Mouse (Mus musculus): ENCODE measurements at regions not wholly inside any gene's neighbourhood (a gene's known extent, or its start where the extent isn't known, plus 50 kb on each side); places are given as distances from the start of the nearest gene placed in this dataset.

DNA sequence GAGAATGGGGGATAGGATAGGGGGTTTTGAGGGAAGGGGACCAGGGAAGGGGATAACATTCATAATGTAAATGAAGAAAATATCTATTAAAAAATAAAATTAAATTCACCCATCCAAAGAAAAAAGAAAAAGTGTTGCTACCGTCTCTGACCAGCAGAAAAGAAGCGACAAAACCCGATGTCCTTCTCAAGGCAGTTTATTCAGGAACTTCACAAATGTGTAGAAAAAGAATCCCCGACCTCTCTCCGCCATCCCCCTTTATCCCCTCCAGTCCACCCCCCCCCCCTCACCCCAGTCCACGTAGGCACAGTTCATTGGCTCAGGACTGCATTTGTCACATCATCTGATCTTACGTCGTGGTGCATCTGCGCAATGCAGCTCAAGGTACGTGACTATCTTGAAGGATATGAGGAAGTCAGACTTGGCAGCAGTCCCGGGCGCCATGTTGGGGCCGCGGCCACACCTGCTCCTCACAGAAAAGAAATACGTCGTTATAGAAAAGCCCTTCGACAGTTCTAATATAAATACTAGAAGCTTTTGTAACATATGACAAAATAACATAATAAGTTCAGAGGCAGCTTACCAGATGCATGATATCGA, 750.3 kb downstream of the Kcnj2 start:
- Histone ChIP-seq H3K9me3 (ENCODE audit: control insufficient read depth, low read length) (no peaks in the 10 kb centered on the region), H3K9ac (replicated peaks; ENCODE audit: low read depth, low read length) (no peak overlapping the region), H3K27ac (ENCODE audit: low read depth, low read length) (no peak overlapping the region), H3K4me3 (ENCODE audit: low read depth, low read length) (no peak overlapping the region), H3K4me1 (ENCODE audit: control insufficient read depth, insufficient read depth, low read length) (peaks cover 4% of the 10 kb centered on the region), H3K4me2 (ENCODE audit: low read depth, low read length) (no peak overlapping the region), H3K27me3 (ENCODE audit: control insufficient read depth, insufficient read depth, low read length) (no peaks in the 10 kb centered on the region), H3K36me3 (ENCODE audit: control insufficient read depth, insufficient read depth, low read length) (no peaks in the 10 kb centered on the region)
- 93% methylated on average over 18 of the region's 18 CpGs for WGBS
- ATAC-seq (ENCODE audit: low read depth), result no peak

DNA sequence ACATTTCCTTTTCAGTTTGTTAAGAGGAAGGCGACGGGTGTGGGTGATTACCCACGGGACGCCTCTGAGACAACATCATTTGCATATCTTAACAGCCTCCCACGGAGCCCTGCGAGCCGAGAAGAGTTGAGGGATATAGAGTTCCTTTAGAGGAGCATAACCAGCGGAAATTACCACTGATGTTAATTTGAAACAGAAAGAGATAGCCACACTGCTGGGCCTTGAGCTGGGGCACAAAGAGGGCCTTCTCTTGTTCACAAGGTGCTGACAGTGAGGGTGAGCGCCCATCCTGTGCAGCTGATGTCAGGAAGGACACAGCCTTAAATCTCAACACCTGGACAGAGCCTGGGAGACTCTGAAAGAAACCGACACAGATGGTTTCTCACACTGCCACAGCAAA, 752.2 kb downstream of the Kcnj2 start:
- H3K9ac ChIP-seq (replicated peaks; ENCODE audit: low read depth, low read length), result no peak overlapping the region
- H3K27ac ChIP-seq (ENCODE audit: low read depth, low read length), result 0 out of 2 replicates have a peak overlapping the region, but pooled peaks have one; percentile 52
- H3K4me2 ChIP-seq (ENCODE audit: low read depth, low read length), result peak overlapping the region; percentile 14; the same call in 1 of the 2 replicates
- no peaks in the 10 kb centered on the region for H3K36me3 ChIP-seq (ENCODE audit: control insufficient read depth, insufficient read depth, low read length)
- no peaks in the 10 kb centered on the region for H3K9me3 ChIP-seq (ENCODE audit: control insufficient read depth, low read length)
- no peaks in the 10 kb centered on the region for H3K27me3 ChIP-seq (ENCODE audit: control insufficient read depth, insufficient read depth, low read length)
- no peak; the same call in 1 of the 2 replicates for ATAC-seq (ENCODE audit: low read depth)
- H3K4me1 ChIP-seq (ENCODE audit: control insufficient read depth, insufficient read depth, low read length), result peaks cover 4% of the 10 kb centered on the region
- WGBS, result 3% methylated on average over 10 of the region's 10 CpGs
- H3K4me3 ChIP-seq (ENCODE audit: low read depth, low read length), result no peak overlapping the region

DNA sequence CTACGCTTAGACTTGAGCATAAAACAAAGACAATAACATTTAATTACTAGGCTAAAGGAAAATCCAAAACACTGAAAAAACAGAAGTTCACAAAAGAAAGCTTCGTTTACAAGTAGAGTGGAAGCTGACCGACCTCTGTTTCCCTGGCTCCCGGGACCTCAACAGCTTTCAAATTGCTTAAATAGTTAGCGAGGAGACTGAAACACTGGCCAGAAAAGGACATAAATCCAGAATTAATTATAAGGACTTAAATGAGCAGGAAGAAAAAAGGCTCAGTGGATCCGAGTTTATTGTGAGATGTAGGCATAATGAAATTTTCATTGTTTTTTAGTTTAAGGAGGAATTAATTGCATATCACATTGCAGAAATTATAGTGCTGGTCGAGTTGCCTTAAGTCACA, 754.4 kb downstream of the Kcnj2 start:
- Histone ChIP-seq H3K4me2 (ENCODE audit: low read depth, low read length) (no peak overlapping the region), H3K4me1 (ENCODE audit: control insufficient read depth, insufficient read depth, low read length) (peaks cover 4% of the 10 kb centered on the region), H3K36me3 (ENCODE audit: control insufficient read depth, insufficient read depth, low read length) (no peaks in the 10 kb centered on the region), H3K4me3 (ENCODE audit: low read depth, low read length) (no peak overlapping the region), H3K27me3 (ENCODE audit: control insufficient read depth, insufficient read depth, low read length) (no peaks in the 10 kb centered on the region), H3K9ac (replicated peaks; ENCODE audit: low read depth, low read length) (no peak overlapping the region), H3K9me3 (ENCODE audit: control insufficient read depth, low read length) (no peaks in the 10 kb centered on the region), H3K27ac (ENCODE audit: low read depth, low read length) (no peak overlapping the region)
- ATAC-seq (ENCODE audit: low read depth), result no peak
- WGBS, result 18% methylated on average over 7 of the region's 7 CpGs

DNA sequence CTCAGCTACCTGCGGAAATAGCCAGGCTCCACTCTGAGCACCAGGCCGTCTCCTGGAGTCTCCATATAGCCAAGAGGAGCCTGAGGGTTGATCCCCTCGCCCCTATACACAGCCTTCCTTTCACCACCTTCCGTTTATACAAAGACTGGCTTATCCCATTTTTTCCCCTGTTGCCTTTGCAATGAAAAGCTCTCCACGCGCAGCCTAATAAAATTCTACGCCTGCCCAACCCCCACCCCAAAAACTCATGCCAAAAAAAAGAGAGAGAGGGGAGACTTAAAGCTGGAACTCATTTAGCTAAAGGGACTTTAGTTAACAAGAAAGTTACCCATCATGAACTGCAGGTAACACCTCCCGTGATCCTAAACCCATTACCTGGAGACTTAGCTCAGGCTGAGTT, 762.5 kb downstream of the Kcnj2 start:
- Histone ChIP-seq H3K4me2 (ENCODE audit: low read depth, low read length) (no peak overlapping the region), H3K4me3 (ENCODE audit: low read depth, low read length) (no peak overlapping the region), H3K27me3 (ENCODE audit: control insufficient read depth, insufficient read depth, low read length) (no peaks in the 10 kb centered on the region), H3K9ac (replicated peaks; ENCODE audit: low read depth, low read length) (no peak overlapping the region), H3K27ac (ENCODE audit: low read depth, low read length) (no peak overlapping the region), H3K9me3 (ENCODE audit: control insufficient read depth, low read length) (no peaks in the 10 kb centered on the region), H3K36me3 (ENCODE audit: control insufficient read depth, insufficient read depth, low read length) (no peaks in the 10 kb centered on the region), H3K4me1 (ENCODE audit: control insufficient read depth, insufficient read depth, low read length) (no peaks in the 10 kb centered on the region)
- WGBS, result 64% methylated on average over 8 of the region's 8 CpGs
- no peak for ATAC-seq (ENCODE audit: low read depth)

DNA sequence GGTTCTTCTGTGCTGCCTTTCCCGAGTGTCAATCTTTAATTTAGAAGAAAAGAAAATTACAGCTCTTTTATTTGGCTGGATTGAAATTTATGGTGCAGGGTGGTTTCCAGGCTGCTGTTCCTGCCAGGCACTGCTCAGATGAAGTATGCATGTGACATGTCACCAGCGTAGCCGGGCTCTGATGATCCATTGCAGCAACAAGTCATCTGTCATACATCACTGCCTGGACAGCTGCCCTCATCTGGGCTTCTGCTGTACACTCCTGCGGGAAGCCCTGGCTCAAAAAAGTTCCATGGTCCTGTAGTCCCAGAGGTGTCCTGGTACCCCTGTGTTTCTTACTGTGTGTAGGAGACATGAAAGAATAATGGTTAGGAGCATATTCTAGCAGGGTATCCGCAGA, 773.0 kb downstream of the Kcnj2 start:
- H3K36me3 ChIP-seq (ENCODE audit: control insufficient read depth, insufficient read depth, low read length), result no peaks in the 10 kb centered on the region
- no peak overlapping the region for H3K4me2 ChIP-seq (ENCODE audit: low read depth, low read length)
- H3K9me3 ChIP-seq (ENCODE audit: control insufficient read depth, low read length), result no peaks in the 10 kb centered on the region
- peaks cover 7% of the 10 kb centered on the region; the same call in 1 of the 2 replicates for H3K27me3 ChIP-seq (ENCODE audit: control insufficient read depth, insufficient read depth, low read length)
- WGBS, result 60% methylated on average over 5 of the region's 5 CpGs
- no peak overlapping the region for H3K9ac ChIP-seq (replicated peaks; ENCODE audit: low read depth, low read length)
- no peak overlapping the region for H3K4me3 ChIP-seq (ENCODE audit: low read depth, low read length)
- ATAC-seq (ENCODE audit: low read depth), result no peak
- no peak overlapping the region for H3K27ac ChIP-seq (ENCODE audit: low read depth, low read length)
- H3K4me1 ChIP-seq (ENCODE audit: control insufficient read depth, insufficient read depth, low read length), result peaks cover under 1% of the 10 kb centered on the region; the same call in 1 of the 2 replicates

- Histone ChIP-seq H3K27me3 (ENCODE audit: control insufficient read depth, insufficient read depth, low read length) (peaks cover 8% of the 10 kb centered on the region; the same call in 1 of the 2 replicates), H3K4me2 (ENCODE audit: low read depth, low read length) (no peak overlapping the region), H3K4me3 (ENCODE audit: low read depth, low read length) (no peak overlapping the region), H3K36me3 (ENCODE audit: control insufficient read depth, insufficient read depth, low read length) (no peaks in the 10 kb centered on the region), H3K9me3 (ENCODE audit: control insufficient read depth, low read length) (no peaks in the 10 kb centered on the region), H3K27ac (ENCODE audit: low read depth, low read length) (no peak overlapping the region), H3K4me1 (ENCODE audit: control insufficient read depth, insufficient read depth, low read length) (peaks cover 8% of the 10 kb centered on the region; the same call in 1 of the 2 replicates), H3K9ac (replicated peaks; ENCODE audit: low read depth, low read length) (no peak overlapping the region)
- peak; percentile 24; the same call in 1 of the 2 replicates for ATAC-seq (ENCODE audit: low read depth)
- 13% methylated on average over 4 of the region's 4 CpGs for whole genome bisulfite sequencing
Measured at GRCm38 (mm10) chr11:111843728-111844258, 777.8 kb downstream of the Kcnj2 start.

GRCm38 (mm10) chr11:111844382-111845027, 778.5 kb downstream of the Kcnj2 start:
- Histone ChIP-seq H3K9ac (replicated peaks; ENCODE audit: low read depth, low read length) (no peak overlapping the region), H3K4me3 (ENCODE audit: low read depth, low read length) (no peak overlapping the region), H3K27me3 (ENCODE audit: control insufficient read depth, insufficient read depth, low read length) (peaks cover 8% of the 10 kb centered on the region; the same call in 1 of the 2 replicates), H3K27ac (ENCODE audit: low read depth, low read length) (no peak overlapping the region), H3K36me3 (ENCODE audit: control insufficient read depth, insufficient read depth, low read length) (no peaks in the 10 kb centered on the region), H3K9me3 (ENCODE audit: control insufficient read depth, low read length) (no peaks in the 10 kb centered on the region), H3K4me1 (ENCODE audit: control insufficient read depth, insufficient read depth, low read length) (peaks cover 8% of the 10 kb centered on the region; the same call in 1 of the 2 replicates), H3K4me2 (ENCODE audit: low read depth, low read length) (no peak overlapping the region)
- peak; percentile 31; the same call in 1 of the 2 replicates for ATAC-seq (ENCODE audit: low read depth)
- WGBS, result 9% methylated on average over 7 of the region's 7 CpGs

DNA sequence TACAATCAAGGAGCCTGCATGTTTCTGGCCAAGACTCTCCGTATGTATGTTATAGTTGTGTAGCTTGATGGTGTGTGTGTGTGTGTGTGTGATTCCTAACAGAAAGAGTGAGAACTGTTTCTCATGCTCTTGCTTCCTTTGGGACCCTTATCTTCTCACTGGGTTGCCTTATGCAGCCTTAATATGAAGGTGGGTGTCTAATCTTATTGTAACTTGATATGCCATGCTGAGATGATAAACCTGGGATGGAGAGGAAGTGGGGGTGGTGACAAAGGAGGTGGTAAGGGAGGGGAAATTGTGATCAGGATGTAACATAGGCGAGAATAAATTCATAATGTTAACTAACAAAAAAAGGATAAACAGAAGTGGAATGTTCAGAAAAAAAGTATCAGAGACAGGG, 791.3 kb downstream of the Kcnj2 start:
- H3K36me3 ChIP-seq (ENCODE audit: control insufficient read depth, insufficient read depth, low read length), result no peaks in the 10 kb centered on the region
- H3K9me3 ChIP-seq (ENCODE audit: control insufficient read depth, low read length), result no peaks in the 10 kb centered on the region
- 89% methylated on average over 2 of the region's 2 CpGs for WGBS
- no peak overlapping the region for H3K4me3 ChIP-seq (ENCODE audit: low read depth, low read length)
- no peak for ATAC-seq (ENCODE audit: low read depth)
- no peak overlapping the region for H3K4me2 ChIP-seq (ENCODE audit: low read depth, low read length)
- H3K9ac ChIP-seq (replicated peaks; ENCODE audit: low read depth, low read length), result no peak overlapping the region
- H3K27me3 ChIP-seq (ENCODE audit: control insufficient read depth, insufficient read depth, low read length), result no peaks in the 10 kb centered on the region
- H3K4me1 ChIP-seq (ENCODE audit: control insufficient read depth, insufficient read depth, low read length), result no peaks in the 10 kb centered on the region
- H3K27ac ChIP-seq (ENCODE audit: low read depth, low read length), result no peak overlapping the region

DNA sequence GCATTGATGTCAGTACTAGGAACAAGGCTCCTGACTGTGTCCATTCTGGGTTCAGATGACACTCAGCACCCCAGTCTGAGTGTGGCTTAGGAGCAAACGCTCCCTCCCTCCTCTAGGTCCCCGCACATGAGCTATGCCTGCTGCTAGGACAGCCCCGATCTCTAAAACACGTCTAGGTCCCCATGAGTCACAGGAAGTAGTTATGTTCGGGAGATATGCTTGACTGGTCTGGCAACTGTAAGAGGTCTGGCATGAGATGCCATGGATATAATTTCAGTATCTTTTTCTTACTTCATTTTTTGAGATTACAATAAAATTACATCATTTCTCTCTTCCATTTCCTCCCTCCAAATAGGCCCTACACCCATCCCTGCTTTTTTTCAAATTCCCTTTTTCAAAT, 792.1 kb downstream of the Kcnj2 start:
- Histone ChIP-seq H3K27ac (ENCODE audit: low read depth, low read length) (no peak overlapping the region), H3K36me3 (ENCODE audit: control insufficient read depth, insufficient read depth, low read length) (no peaks in the 10 kb centered on the region), H3K4me3 (ENCODE audit: low read depth, low read length) (no peak overlapping the region), H3K9ac (replicated peaks; ENCODE audit: low read depth, low read length) (no peak overlapping the region), H3K4me2 (ENCODE audit: low read depth, low read length) (no peak overlapping the region), H3K27me3 (ENCODE audit: control insufficient read depth, insufficient read depth, low read length) (no peaks in the 10 kb centered on the region), H3K4me1 (ENCODE audit: control insufficient read depth, insufficient read depth, low read length) (no peaks in the 10 kb centered on the region), H3K9me3 (ENCODE audit: control insufficient read depth, low read length) (no peaks in the 10 kb centered on the region)
- WGBS, result 74% methylated on average over 5 of the region's 5 CpGs
- no peak for ATAC-seq (ENCODE audit: low read depth)

Measured in neural tube, embryonic 14.5 days (tissue).